Mouse (Mus musculus) right cerebral cortex, postnatal 25 days (tissue): ENCODE measurements around the gene Hivep3.
A peak's percentile ranks its signal among the peaks of the same experiment; 100 is the strongest.

ENCODE experiments used
- DNase-seq: peaks from one replicate; pipeline ENCODE4 v3.0.0; 2022

Hivep3 gene

DNA sequence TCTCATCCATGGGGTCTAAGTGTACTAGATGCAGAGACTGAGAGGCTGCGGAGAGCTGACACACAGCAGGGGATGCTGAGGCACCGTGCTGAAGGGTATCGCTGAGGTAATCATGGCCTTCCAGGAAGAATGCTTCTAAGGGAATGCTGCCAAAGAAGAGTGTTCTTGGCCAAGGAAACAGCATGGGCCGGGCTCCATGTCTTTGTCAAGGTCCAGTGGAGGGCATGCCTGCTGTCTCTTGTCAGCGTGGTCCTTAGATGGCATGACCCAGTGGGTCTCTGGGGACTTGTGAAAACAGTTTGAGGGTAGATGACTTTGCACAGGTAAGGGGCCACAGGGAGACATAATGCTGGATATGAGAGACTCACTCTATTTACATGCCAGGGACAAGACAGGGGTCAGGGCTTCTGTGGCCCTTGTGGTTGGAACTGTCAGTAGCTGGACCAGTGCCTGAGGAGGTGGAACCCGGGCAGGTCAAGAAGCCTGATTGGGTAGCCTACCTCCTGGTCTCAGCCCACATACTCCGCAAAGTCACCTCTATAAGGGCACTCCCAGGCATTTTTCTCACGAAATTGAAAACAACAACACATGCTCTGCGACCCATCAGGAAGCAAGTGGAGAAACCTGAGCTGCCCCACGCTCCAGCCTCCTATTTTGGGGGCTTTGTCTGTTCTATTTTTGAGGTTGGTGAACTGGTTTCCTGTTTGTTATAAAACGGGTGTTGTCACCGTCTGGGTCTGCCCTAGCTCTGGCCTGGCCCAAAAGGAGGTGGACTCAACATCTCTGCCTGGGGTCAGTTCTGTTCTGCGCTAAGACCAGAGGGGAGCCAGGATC, 177.7 kb downstream of the Hivep3 start:
- DNase-seq, result no peak

DNA sequence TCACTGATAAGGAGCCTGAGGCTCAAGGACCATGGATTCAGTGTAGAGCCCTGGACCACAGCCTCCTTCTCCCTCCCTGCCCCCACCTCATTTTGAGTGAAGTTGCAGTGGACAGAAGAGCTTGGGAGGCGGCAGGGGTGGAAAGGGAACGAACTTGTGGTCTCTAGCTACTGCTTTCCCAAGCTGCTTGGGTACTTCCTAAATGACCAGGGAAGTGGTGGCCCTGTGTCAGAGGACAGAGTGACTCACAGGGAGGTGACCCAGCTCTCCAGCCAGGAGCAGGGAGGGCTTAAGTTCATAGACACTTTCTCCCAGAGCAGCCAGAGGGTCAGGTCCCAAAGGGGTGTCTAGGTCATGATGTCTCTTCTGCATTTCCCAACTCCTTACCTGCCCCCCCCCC, 178.6 kb downstream of the Hivep3 start:
- DNase-seq, result no peak

DNA sequence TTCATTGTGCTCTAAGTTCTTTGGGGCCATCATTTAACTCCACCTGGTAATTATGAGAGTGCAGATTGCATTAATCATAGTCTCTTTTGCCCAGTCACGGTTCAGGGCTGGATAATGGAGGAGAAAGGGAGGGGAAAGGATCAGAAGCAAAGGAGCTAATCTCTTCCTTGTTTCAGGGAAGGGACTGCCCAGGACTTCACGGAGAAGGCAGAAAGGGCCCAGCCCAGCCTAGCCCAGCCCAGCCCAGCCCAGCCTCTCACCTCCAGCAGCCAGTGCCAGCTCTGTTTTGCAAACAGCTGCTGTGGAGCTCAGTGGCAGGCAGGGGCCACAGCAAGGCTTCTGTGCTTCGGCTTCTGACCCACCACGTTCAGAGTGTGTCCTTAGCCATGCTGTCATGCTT, 180.6 kb downstream of the Hivep3 start:
- no peak for DNase-seq

DNA sequence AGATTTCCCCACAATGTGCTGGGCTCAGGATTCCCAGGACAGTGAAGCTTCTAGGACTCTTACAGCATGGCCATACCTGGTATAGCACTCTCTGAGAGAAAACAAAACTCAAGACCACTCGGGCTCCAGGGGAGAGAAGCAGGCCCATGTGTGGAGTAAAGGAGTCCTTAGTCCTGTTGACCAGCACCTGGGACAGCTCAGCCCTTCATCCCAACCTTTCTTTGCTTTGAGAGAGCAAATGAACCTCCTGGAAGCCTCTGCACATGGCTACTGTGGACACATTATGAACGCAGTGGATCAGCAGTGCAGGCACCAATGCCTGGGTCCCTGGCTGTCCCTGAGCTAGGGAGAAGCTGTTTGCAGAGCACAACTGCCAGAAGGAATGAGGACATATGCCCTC, 181.5 kb downstream of the Hivep3 start:
- no peak for DNase-seq

DNA sequence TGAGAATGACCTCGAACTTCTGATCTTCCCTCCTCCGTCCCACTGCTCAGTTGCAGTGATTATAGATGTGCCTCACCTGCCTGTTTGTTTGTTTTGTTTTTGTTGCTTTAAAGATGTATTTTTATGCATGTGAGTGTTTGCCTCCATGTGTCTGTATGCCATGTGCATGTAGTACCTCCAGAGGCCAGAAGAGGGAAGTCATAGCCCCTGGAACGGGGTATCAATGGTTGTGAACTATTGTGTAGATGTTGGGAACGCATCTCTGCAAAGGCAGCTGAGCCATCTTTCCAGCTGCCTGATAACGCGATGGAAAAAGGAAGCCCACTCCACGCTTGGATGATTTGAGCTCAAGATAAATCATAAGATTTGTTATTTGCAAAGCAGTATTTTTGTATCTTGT, 183.9 kb downstream of the Hivep3 start:
- no peak for DNase-seq

DNA sequence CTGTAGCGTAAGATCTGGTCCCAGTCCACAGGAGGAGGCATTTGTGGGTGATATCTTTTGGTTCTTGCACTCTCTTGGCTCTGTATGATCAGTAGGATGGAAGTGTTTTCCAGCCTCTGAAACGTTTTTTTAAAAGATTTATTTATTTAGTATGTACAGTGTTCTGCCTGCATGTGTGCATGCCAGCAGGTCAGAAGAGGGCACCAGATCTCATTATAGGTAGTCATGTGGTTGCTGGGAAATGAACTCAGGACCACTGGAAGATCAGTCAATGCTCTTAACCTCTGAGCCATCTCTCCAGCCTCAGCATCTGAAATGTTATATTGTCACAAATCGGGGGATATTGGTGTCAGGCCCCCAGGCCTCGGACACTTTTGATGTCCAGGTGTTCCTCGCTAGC, 185.8 kb downstream of the Hivep3 start:
- DNase-seq, result no peak

DNA sequence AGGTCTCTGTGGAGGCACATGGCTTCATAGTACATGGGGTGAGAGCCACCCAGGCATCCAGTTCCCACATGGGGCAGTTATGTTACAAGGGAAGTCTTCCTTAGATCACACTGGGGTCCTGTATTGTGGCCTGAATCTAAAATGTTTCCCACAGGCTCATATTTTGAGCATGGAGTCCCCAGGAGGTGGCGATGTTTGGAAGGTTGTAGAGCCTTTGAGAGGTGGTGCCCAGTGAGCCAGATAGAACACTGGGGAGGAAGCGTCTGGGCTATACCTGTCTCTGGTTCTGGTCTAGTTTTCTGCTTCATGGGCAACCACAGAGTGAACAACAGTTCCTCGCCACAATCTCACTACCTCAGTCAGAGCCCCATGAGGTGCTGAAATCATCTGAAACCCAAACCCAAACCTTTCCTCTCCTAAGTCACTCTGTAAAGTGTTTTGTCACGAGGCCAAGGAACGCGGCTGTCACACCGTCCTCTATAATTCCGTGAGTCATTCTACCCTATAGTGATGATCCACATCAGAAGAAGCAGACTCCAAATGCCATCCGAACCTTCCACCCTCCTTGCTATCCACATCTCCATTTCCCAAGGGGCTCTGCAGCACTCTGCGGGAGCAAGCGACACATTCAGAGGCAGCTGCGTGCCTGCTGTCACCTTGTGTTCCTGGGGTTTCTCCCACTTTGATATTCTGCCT, 187.6 kb downstream of the Hivep3 start:
- DNase-seq, result no peak

DNA sequence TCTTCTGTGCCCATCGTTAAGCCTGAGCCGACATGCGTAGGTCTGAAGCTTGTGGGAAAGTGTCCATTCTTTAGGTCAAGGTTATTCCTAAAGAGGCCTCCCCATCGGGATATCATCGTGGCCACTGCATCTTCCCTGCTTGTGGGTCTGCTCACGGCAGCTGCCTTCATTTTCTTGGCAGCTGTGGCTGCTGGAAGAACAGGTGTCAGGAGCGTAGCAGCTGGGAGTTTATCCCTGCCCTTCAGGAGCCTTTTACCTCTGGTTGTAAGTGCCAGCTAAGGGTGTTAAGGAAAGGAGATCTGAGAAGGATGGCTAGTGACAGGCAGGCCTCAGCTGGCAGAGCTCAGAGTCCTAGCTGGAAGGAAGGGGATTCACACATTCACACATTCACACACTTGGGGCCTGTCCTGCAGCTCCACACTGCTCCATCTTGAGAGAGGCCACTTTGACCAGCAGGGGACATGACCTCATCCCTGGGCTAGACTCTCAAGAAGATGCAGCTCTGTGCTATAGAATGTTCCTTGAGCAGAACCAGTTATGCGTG, 188.2 kb downstream of the Hivep3 start:
- no peak for DNase-seq

DNA sequence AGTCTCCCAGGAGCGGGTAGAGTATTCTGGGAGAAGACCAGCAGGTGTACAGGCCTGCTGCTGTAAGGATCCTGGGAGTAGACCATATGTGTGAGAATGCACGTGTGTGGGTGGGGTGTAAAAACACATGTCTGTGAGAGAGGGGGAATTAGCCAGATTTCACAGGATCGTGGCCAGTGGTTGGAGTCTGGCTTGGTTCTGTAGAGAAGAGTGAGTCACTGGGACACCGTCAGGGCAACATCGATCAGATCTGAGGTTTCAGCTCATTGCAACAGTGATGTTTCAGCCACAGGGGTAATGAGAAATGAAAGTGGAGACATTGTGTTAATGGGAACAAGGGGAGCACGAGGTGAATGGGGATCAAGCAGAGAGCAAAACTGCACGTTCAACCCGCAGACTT, 189.4 kb downstream of the Hivep3 start:
- peak; percentile 49 for DNase-seq

DNA sequence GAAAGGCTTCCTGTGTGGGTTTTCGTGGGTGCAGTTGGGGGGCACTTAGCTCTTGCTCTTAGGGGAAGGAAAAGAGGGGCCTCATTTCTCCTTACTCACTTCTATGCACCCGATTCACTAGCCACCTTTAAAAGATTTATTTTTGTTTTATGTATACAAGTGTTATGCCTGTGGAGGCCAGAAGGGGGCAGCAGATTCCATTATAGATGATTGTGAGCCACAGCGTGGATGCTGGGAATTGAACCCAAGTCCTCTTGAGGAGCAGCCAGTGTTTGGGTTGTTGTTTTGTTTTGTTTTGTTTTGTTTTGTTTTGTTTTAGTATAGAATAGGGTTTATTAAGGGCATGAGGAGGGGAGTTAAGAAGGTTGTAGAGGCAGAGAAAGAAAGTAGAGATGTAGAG, 189.8 kb downstream of the Hivep3 start:
- DNase-seq, result no peak

DNA sequence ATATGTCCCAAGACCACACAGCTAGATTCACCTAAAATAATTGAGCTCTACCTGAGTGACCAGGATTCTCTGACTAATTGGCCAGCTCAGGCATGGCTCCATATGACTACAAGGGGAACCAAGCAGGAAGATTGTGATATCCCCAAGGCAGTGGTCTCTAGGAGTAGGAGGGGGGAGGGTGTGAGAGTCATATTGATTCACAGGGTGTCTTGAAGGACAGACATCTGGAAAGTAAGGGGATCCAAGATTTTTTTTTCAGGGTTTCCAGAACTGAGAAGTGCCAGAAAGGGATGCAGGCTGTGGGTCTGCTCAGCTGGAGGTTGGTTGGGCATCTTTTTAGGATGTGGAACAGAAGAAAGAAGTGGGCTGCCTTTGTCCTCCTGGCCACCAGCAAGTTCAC, 191.5 kb downstream of the Hivep3 start:
- no peak for DNase-seq

DNA sequence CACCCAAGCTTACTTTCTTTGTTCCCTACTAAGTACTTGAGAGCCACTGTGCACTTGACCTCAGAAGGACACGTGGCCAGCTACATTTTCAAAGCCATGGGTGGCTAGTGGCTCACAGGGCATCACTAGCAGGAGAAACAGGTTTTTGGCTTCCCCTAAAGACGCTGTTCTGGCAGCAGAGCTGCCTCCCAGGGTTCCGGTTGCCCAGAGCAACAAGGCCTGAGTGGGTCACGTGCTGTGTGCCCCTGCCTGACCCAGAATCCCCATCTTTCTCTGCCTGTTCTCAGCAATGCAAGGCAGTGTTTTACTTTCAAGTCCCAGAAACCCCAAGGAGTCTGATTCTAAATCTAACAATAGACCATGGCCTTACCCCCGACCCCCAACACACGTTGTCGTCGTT, 198.3 kb downstream of the Hivep3 start:
- no peak for DNase-seq

DNA sequence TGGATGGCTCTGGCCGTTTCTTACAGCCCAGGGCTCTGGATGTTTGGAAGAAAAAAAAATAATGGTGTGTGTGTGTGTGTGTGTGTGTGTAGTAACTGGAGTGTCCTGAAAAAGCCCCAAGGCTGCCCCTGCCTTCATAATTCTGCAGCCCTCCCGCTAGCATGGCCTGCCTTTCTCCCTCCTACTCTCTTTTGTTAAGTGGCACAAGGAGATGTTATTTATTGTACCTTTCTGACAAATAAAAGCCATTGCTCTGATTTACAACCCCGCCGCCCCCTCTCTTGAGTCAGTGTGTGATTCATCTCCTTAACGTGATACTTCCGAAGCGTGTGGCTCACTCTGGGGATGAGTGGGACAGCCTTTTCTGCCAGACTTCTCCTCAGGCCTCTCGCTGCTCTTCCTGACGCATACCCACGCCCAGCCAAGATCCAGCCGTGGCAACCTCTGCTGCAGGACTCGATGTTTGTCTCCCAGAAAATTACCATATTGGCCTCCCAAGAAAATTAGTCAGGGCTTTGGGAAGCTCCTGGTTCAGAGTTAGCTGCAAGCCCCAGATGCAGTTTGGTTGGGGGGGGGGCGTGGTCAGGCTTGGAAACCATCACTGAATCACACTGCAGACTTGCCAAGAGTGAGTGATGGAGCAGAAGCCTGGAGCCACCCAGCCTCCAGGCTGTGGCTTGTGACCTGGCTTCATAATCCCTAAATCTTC, 199.1 kb downstream of the Hivep3 start:
- DNase-seq, result peak; percentile 65

DNA sequence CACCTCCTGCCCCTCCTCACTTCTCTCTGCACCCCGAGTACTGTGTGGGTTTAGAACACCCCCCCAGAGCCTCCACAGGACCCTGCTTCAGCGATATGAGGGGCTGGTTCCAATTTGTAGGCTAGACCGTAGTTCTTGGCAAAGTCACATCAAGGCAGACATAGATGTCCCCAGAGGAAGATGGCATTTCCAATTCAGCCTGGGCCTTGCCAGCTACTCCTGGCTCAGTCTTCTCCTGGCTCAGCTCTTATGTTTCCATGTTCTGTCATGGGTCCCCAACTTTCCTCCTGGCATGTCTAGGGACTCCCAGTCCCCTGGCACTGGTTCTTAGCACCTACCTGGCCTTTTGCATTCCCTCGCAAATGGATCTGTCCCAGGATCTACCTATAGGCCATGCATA, 201.3 kb downstream of the Hivep3 start:
- DNase-seq, result no peak

DNA sequence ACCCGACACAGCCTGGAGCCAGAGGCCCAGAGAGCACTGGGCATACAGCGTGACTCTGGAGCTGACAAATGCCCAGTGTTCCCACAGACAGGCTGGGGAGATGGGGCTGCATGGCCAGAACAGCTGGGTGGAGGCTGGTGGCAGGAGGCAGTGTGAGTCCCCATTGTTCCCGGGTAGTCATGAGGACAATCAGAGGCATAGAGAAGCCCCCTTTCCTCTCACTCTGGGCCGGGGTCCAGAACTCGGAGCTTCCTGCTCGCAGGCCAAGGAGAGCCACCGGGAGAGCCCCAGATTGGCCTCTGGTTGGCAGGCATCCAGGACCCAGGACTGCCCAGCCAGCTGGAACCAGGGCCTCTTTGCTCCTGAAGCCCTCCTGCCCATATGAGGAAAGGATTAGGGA, 204.3 kb downstream of the Hivep3 start:
- peak; percentile 61 for DNase-seq

DNA sequence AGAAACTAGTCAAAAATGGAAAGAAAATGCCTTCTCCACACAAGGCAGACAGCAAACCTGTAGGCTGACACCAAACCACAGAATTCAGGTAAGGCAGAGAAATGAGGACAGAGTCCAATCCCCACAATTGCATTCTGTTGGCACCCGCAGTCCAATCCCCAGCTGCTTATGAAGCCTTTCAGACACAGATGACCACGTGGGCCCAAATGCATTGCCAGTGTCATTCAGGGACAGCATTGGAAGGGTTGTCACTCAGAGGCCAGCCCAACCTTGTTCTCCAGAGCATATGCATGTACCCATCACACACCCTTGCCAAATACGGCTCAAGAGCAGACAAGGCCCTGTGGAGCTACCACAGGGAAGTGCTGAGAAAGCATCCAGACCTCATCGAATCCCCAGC, 204.9 kb downstream of the Hivep3 start:
- DNase-seq, result no peak

DNA sequence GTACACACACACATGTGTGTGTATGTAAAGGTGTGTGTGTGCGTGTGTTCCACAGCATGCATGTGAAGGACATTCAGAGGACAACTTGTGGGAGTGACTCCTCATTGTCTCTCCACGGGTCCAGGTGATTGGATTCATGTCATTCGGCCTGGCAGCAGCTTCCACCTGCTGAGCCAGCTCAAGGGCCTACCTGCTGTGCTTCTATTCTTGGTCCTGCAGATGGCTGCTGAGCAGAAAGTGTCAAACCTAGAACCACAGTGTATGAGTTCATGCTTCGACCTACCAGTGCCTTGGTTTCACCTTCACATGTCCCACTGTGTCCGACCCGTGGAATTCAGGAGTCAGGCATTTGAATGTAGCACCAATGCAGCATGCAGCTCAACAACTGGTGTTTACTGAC, 206.2 kb downstream of the Hivep3 start:
- DNase-seq, result no peak

DNA sequence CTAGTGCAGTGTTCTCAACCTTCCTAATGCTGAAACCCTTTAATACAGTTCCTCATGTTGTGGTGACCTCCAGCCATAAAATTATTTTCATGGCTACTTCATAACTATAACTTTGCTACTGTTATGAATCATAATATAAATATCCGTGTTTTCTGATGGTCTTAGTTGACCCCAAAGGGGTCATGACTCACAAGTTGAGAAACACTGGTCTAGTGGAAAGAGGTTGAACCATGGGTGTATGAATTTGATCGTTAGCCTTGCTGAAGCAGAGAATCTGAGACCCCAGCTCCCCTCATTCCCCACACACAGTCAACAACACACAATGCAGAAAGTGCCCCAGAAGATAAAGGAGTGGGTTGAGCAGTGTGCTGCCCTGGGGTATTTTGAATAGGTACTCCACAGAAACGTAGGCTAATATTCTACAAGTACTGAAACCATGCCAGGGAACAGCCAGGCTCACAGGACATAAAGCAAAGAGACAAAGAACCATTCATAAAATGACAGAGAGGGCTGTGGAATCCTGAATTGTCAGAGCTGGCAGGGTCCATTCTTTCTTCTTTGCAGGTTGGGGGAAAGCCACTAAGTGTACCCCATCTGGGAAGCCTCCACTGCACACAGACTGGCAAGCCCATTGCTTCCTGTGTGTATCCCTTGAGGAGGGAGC, 212.8 kb downstream of the Hivep3 start:
- DNase-seq, result no peak

DNA sequence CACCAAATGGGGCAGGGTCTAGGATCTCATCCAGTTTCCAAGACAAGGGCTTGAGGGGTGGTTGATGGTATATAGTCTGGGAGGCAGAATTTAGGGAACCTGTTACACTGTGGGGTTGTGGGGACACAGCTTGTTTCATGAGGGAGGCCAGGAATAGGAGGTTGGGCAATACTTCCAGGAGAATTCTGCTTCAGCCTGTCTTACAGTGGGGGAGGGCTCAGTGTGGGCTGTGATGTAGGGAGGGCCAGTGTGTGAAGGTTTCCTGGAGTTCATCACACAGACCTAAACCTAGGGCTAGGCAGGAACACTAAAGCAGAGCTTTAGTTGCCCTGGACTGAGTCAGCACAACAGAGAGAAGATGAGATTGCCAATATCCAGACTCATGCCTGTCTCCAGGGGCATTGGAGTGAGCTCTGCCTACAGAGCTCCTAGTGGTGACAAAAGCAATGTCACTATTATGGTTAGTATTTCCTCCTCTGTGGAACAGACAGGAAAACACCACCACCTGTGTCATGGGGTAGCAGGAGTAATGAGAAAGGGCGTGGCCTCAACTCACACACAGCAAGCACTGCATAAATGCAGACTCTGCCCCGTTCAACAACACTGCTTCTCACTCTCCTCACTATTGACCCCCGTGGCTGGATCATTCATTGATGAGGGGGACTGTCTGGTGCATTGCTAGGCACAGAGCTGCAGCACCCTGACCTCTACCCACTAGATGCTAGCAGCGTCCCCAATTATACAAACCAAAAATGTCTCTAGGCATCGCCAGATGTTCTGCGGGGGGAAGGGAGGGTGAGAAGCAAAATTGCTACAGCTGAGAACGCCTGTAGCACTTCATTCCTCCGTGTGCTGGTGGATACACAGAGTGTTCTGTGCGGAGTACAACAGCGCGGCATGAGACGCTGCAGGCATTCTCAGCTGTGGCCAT, 213.9 kb downstream of the Hivep3 start:
- no peak for DNase-seq

DNA sequence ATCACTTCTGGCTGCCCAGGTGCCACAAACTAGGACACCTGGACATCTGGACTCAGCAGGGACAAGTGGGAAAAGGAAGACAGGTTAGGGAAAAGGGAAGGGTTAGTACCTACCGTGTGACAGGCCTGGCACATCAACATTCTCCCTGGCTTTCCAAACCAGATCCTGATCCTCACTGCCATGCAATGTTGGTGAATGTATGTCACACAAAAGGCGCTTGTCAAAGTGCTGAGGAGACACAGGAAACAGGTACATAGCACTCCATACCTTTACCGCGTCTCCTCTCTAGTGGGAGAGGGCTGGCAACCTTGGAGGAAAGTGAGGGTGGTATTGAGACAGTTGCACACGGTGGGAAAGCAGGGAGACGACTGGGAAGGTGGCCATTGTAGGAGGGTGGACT, 214.8 kb downstream of the Hivep3 start:
- DNase-seq, result no peak

DNA sequence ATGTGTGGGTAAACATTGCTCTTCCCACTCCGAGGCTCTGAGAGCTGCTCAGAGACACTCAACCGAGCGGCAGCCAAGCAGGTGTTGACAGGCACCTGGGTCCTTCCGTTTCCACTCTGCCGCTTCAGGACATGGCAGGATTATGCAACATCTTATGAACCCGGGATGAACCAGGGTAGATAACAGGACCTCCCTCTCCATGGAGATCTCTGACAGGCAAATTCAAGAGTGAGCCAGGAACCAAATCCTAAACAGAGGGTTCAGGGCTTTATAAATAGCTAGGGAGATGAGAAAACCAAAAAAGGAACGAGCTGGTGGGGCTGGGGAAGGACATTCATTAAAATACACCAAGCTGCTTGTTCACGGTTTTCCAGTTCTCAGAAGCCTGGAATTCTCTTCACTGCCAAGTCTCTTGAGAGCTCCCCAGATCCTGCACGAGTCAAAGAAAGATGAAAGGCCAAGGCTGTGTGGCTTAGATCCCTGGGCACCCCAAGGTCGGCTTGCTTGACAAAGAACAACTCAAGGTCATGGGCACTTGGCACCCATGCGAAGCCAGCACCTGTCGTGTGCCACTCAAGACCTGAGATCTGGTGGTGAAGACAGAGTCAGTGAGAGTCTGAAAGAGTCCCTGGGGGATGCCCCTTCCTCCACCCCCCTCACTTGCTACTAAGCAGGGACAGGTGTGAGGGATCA, 215.5 kb downstream of the Hivep3 start:
- DNase-seq, result peak; percentile 56
